Mouse (Mus musculus): ENCODE data around the gene Olfr594. TPM values are rescaled to one million over a fixed set of nuclear protein-coding genes. Genes with fewer than 3 reads are reported as not detected.
"Not testable (repeated sequence)": the region's sequence is repeated elsewhere in the genome, so short reads cannot be mapped to it uniquely, and the experiment has no call there.

Olfr594 gene
- polyA plus RNA-seq (2015; fragmentation: Nextera tagmentation; extraction: Ambion mirVana) = not detected in 2 replicates

- Histone ChIP-seq H3K36me3 (ENCODE audit: insufficient read depth, low read length) (no peaks in the 10 kb centered on the region), H3K9ac (replicated peaks; ENCODE audit: low read depth) (no peak within 1 kb of the TSS), H3K27ac (ENCODE audit: low read length) (no peak within 1 kb of the TSS), H3K9me3 (ENCODE audit: low read length) (no peaks in the 10 kb centered on the region), H3K4me3 (ENCODE audit: low read depth, low read length) (no peak within 1 kb of the TSS), H3K27me3 (replicated peaks; ENCODE audit: insufficient read depth, low read length) (no peaks in the 10 kb centered on the region), H3K4me1 (ENCODE audit: insufficient read depth, low read depth, low read length) (no peaks in the 10 kb centered on the region), H3K4me2 (replicated peaks; ENCODE audit: low read depth, low read length) (no peak within 1 kb of the TSS)
- TF ChIP-seq EP300 (IDR thresholded peaks at IDR 0.05) (no peak), CTCF (IDR thresholded peaks at IDR 0.05) (no peak)
- no peak for DNase-seq (ENCODE audit: low spot score)
- no peak for ATAC-seq
Measured at GRCm38 (mm10) chr7:103216696-103217095, at the start of gene Olfr594. Gene Olfr594, plus strand, starts transcription at chr7:103216996.

- no peaks in the 10 kb centered on the region for H3K36me3 ChIP-seq (ENCODE audit: insufficient read depth, low read length)
- no peak for DNase-seq (ENCODE audit: low spot score)
- no peak overlapping the region for H3K4me3 ChIP-seq (ENCODE audit: low read depth, low read length)
- no peaks in the 10 kb centered on the region for H3K27me3 ChIP-seq (replicated peaks; ENCODE audit: insufficient read depth, low read length)
- no peaks in the 10 kb centered on the region for H3K9me3 ChIP-seq (ENCODE audit: low read length)
- TF ChIP-seq EP300 (IDR thresholded peaks at IDR 0.05) (no peak), CTCF (IDR thresholded peaks at IDR 0.05) (no peak)
- WGBS = 71% methylated on average over 5 of the region's 5 CpGs
- H3K4me1 ChIP-seq (ENCODE audit: insufficient read depth, low read depth, low read length) = no peaks in the 10 kb centered on the region
- no peak overlapping the region for H3K27ac ChIP-seq (ENCODE audit: low read length)
- H3K4me2 ChIP-seq (replicated peaks; ENCODE audit: low read depth, low read length) = no peak overlapping the region
- ATAC-seq = no peak
- H3K9ac ChIP-seq (replicated peaks; ENCODE audit: low read depth) = no peak overlapping the region
Measured at GRCm38 (mm10) chr7:103169697-103170096, 47.1 kb upstream of the Olfr594 start.

GRCm38 (mm10) chr7:103178240-103178639 lies 38.6 kb upstream of the Olfr594 start, which contains the start of gene Olfr591:
Gene Olfr591, minus strand, starts transcription at chr7:103178340.
- H3K4me3 ChIP-seq (ENCODE audit: low read depth, low read length) = no peak within 1 kb of the TSS
- H3K36me3 ChIP-seq (ENCODE audit: insufficient read depth, low read length) = no peaks in the 10 kb centered on the region
- 64% methylated on average over 1 of the region's 1 CpGs for WGBS

GRCm38 (mm10) chr7:103184503-103184902 lies 32.3 kb upstream of the Olfr594 start, which contains the start of gene Olfr592:
Gene Olfr592, plus strand, starts transcription at chr7:103184803.
- not testable (repeated sequence) for H3K27ac ChIP-seq (ENCODE audit: low read length); H3K27me3 ChIP-seq (replicated peaks; ENCODE audit: insufficient read depth, low read length); H3K4me1 ChIP-seq (ENCODE audit: insufficient read depth, low read depth, low read length); H3K9me3 ChIP-seq (ENCODE audit: low read length); H3K4me2 ChIP-seq (replicated peaks; ENCODE audit: low read depth, low read length); H3K36me3 ChIP-seq (ENCODE audit: insufficient read depth, low read length); ATAC-seq; DNase-seq (ENCODE audit: low spot score); H3K9ac ChIP-seq (replicated peaks; ENCODE audit: low read depth); H3K4me3 ChIP-seq (ENCODE audit: low read depth, low read length)
- 47% methylated on average over 1 of the region's 1 CpGs for WGBS

More at GRCm38 (mm10) chr7:103178240-103178639, 38.6 kb upstream of the Olfr594 start, which contains the start of gene Olfr591:
- Histone ChIP-seq H3K9me3 (ENCODE audit: low read length) (no peaks in the 10 kb centered on the region), H3K4me1 (ENCODE audit: insufficient read depth, low read depth, low read length) (no peaks in the 10 kb centered on the region), H3K9ac (replicated peaks; ENCODE audit: low read depth) (no peak within 1 kb of the TSS), H3K27ac (ENCODE audit: low read length) (no peak within 1 kb of the TSS), H3K27me3 (replicated peaks; ENCODE audit: insufficient read depth, low read length) (no peaks in the 10 kb centered on the region), H3K4me2 (replicated peaks; ENCODE audit: low read depth, low read length) (no peak within 1 kb of the TSS)
- DNase-seq (ENCODE audit: low spot score) (no peak), ATAC-seq (no peak)
- TF ChIP-seq EP300 (IDR thresholded peaks at IDR 0.05) (no peak), CTCF (IDR thresholded peaks at IDR 0.05) (no peak)

- no peak for TF ChIP-seq EP300 (IDR thresholded peaks at IDR 0.05)
- H3K4me1 ChIP-seq (ENCODE audit: insufficient read depth, low read depth, low read length) = no peaks in the 10 kb centered on the region
- H3K9me3 ChIP-seq (ENCODE audit: low read length) = no peaks in the 10 kb centered on the region
- no peak within 1 kb of the TSS for H3K27ac ChIP-seq (ENCODE audit: low read length)
- H3K27me3 ChIP-seq (replicated peaks; ENCODE audit: insufficient read depth, low read length) = no peaks in the 10 kb centered on the region
- 61% methylated on average over 1 of the region's 1 CpGs for WGBS
- H3K4me2 ChIP-seq (replicated peaks; ENCODE audit: low read depth, low read length) = no peak within 1 kb of the TSS
- no peak for ATAC-seq
- H3K36me3 ChIP-seq (ENCODE audit: insufficient read depth, low read length) = no peaks in the 10 kb centered on the region
- H3K4me3 ChIP-seq (ENCODE audit: low read depth, low read length) = no peak within 1 kb of the TSS
- no peak for DNase-seq (ENCODE audit: low spot score)
- no peak within 1 kb of the TSS for H3K9ac ChIP-seq (replicated peaks; ENCODE audit: low read depth)
Measured at GRCm38 (mm10) chr7:103211562-103211961, 5.2 kb upstream of the Olfr594 start, which contains the start of gene Olfr593. Gene Olfr593, plus strand, starts transcription at chr7:103211862.

DNA sequence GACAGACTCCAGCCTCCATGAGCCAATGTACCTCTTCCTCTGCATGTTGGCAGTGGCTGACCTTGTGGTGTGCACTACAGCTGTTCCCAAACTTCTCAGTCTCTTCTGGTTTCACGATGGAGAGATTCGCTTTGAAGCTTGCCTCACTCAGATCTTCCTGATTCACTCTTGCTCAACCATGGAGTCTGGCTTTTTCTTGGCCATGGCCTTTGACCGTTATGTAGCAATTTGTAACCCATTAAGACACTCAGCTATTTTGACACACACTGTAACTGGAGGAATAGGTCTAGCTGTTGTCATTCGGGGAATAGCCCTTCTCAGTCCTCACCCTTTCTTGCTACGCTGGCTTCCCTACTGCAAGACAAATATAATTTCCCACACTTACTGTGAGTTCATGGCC lies 4.7 kb upstream of the Olfr594 start:
- not testable (repeated sequence) for H3K27ac ChIP-seq (ENCODE audit: low read length); H3K27me3 ChIP-seq (replicated peaks; ENCODE audit: insufficient read depth, low read length); H3K4me3 ChIP-seq (ENCODE audit: low read depth, low read length); H3K9me3 ChIP-seq (ENCODE audit: low read length); H3K9ac ChIP-seq (replicated peaks; ENCODE audit: low read depth); DNase-seq (ENCODE audit: low spot score); H3K4me1 ChIP-seq (ENCODE audit: insufficient read depth, low read depth, low read length); ATAC-seq; H3K36me3 ChIP-seq (ENCODE audit: insufficient read depth, low read length); H3K4me2 ChIP-seq (replicated peaks; ENCODE audit: low read depth, low read length)
- 88% methylated on average over 5 of the region's 5 CpGs for WGBS

DNA sequence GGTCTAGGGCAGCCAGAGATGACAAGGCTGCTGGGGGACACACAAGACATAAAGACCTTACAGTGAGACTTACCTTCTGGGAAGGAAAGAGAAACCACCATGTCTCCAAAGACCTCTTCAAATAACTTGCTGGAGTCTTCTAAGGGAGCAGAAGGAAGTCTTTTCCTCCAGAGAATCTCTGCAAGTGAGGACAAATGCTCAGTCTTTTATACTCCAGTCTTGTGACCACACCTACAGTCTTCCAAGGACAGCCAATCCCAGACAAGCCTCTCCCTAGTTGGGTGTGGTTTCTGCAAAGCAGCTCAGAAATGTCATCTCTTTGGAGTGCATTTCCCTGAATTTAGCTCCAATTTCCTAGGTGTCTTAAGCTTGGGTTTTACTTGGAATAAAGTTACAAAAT lies 35.6 kb downstream of the Olfr594 start, which contains the start of gene Usp17ld:
Usp17ld (minus strand) TSS at position 101 of the 400 bp plus-strand sequence.
- H3K9ac ChIP-seq (replicated peaks; ENCODE audit: low read depth); H3K4me2 ChIP-seq (replicated peaks; ENCODE audit: low read depth, low read length); H3K9me3 ChIP-seq (ENCODE audit: low read length); H3K4me3 ChIP-seq (ENCODE audit: low read depth, low read length); DNase-seq (ENCODE audit: low spot score); H3K27me3 ChIP-seq (replicated peaks; ENCODE audit: insufficient read depth, low read length); H3K27ac ChIP-seq (ENCODE audit: low read length); H3K36me3 ChIP-seq (ENCODE audit: insufficient read depth, low read length); H3K4me1 ChIP-seq (ENCODE audit: insufficient read depth, low read depth, low read length); ATAC-seq: not testable (repeated sequence)

Small RNA genes lying within 50 kb of the gene (microRNA-seq; reads per million reads assigned to microRNA genes)
- gene Gm23550 (not detected), gene Gm25171 (not detected)

Other genes with a start within 250 kb of the Olfr594 start
- gene Olfr577, start 241.1 kb upstream of the Olfr594 start, polyA plus RNA-seq (2015; fragmentation: Nextera tagmentation; extraction: Ambion mirVana) = not detected in 2 replicates
- gene Olfr578, start 227.7 kb upstream of the Olfr594 start, polyA plus RNA-seq (2015; fragmentation: Nextera tagmentation; extraction: Ambion mirVana) = not detected in 2 replicates
- gene Olfr582, start 179.0 kb upstream of the Olfr594 start, polyA plus RNA-seq (2015; fragmentation: Nextera tagmentation; extraction: Ambion mirVana) = not detected in 2 replicates
- gene Olfr583, start 165.7 kb upstream of the Olfr594 start, polyA plus RNA-seq (2015; fragmentation: Nextera tagmentation; extraction: Ambion mirVana) = not detected in 2 replicates
- not detected in 2 replicates for gene Olfr584, start 135.1 kb upstream of the Olfr594 start, polyA plus RNA-seq (2015; fragmentation: Nextera tagmentation; extraction: Ambion mirVana)
- not detected in 2 replicates for gene Olfr585, start 119.3 kb upstream of the Olfr594 start, polyA plus RNA-seq (2015; fragmentation: Nextera tagmentation; extraction: Ambion mirVana)
- gene Olfr586, start 91.4 kb upstream of the Olfr594 start, polyA plus RNA-seq (2015; fragmentation: Nextera tagmentation; extraction: Ambion mirVana) = not detected in 2 replicates
- not detected in 2 replicates for gene Olfr588-ps1, start 76.1 kb upstream of the Olfr594 start, polyA plus RNA-seq (2015; fragmentation: Nextera tagmentation; extraction: Ambion mirVana)
- gene Olfr589, start 60.6 kb upstream of the Olfr594 start, polyA plus RNA-seq (2015; fragmentation: Nextera tagmentation; extraction: Ambion mirVana) = not detected in 2 replicates
- gene Olfr591, start 38.7 kb upstream of the Olfr594 start, polyA plus RNA-seq (2015; fragmentation: Nextera tagmentation; extraction: Ambion mirVana) = not detected in 2 replicates
- not detected in 2 replicates for gene Olfr592, start 32.2 kb upstream of the Olfr594 start, polyA plus RNA-seq (2015; fragmentation: Nextera tagmentation; extraction: Ambion mirVana)
- not detected in 2 replicates for gene Olfr593, start 5.1 kb upstream of the Olfr594 start, polyA plus RNA-seq (2015; fragmentation: Nextera tagmentation; extraction: Ambion mirVana)
- not detected in 2 replicates for gene Usp17ld, start 35.5 kb downstream of the Olfr594 start, polyA plus RNA-seq (2015; fragmentation: Nextera tagmentation; extraction: Ambion mirVana)
- gene Olfr596, start 88.7 kb downstream of the Olfr594 start, polyA plus RNA-seq (2015; fragmentation: Nextera tagmentation; extraction: Ambion mirVana) = not detected in 2 replicates
- gene Olfr597, start 99.3 kb downstream of the Olfr594 start, polyA plus RNA-seq (2015; fragmentation: Nextera tagmentation; extraction: Ambion mirVana) = not detected in 2 replicates
- not detected in 2 replicates for gene Olfr598, start 106.6 kb downstream of the Olfr594 start, polyA plus RNA-seq (2015; fragmentation: Nextera tagmentation; extraction: Ambion mirVana)
- gene Olfr599, start 118.9 kb downstream of the Olfr594 start, polyA plus RNA-seq (2015; fragmentation: Nextera tagmentation; extraction: Ambion mirVana) = not detected in 2 replicates
- not detected in 2 replicates for gene Olfr600, start 132.7 kb downstream of the Olfr594 start, polyA plus RNA-seq (2015; fragmentation: Nextera tagmentation; extraction: Ambion mirVana)
- gene Olfr601, start 145.7 kb downstream of the Olfr594 start, polyA plus RNA-seq (2015; fragmentation: Nextera tagmentation; extraction: Ambion mirVana) = not detected in 2 replicates
- not detected in 2 replicates for gene Olfr603, start 169.2 kb downstream of the Olfr594 start, polyA plus RNA-seq (2015; fragmentation: Nextera tagmentation; extraction: Ambion mirVana)
- not detected in 2 replicates for gene Usp17lc, start 198.1 kb downstream of the Olfr594 start, polyA plus RNA-seq (2015; fragmentation: Nextera tagmentation; extraction: Ambion mirVana)
- not detected in 2 replicates for gene Olfr605, start 228.4 kb downstream of the Olfr594 start, polyA plus RNA-seq (2015; fragmentation: Nextera tagmentation; extraction: Ambion mirVana)
- gene Olfr606, start 232.1 kb downstream of the Olfr594 start, polyA plus RNA-seq (2015; fragmentation: Nextera tagmentation; extraction: Ambion mirVana) = not detected in 2 replicates
- gene Olfr607, start 247.2 kb downstream of the Olfr594 start, polyA plus RNA-seq (2015; fragmentation: Nextera tagmentation; extraction: Ambion mirVana) = not detected in 2 replicates

Data from lung, postnatal 0 days (tissue).